ENCODE assay signal across 33 mouse cellular contexts in the genomic region with DNA sequence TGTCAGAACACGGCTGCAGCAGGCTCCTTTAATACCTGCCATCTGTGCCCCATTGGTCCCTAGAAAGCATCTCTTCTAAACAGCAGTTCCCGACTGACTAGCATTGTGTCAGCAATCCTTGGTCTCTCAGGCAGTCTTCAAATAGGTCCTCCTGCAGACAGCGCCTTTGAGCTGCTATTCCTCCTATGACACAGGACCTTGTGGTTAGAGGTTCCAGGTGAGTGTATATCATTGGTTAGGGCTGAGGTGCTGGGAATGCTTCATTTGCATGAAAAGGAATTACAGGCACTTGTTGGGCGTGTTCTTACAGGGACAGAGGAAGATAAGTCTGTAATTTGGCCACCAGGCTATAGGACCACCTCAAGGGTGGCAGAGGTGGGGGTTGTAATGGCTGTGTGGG.
"Had no signal": no experiment of that assay in that cellular context is flagged by ENCODE, and none has a peak within 500 bp of the region (broad histone marks: within the 10 kb centered on the region; RNA-seq: fewer than 3 reads in every experiment).

No protein-coding gene starts in this region.

- H3K36me3 ChIP-seq: heart, embryonic 10.5 days; heart, embryonic 12.5 days; heart, embryonic 13.5 days; heart, embryonic 15.5 days; hindbrain, embryonic 10.5 days; hindbrain, embryonic 12.5 days; hindbrain, embryonic 13.5 days; hindbrain, embryonic 15.5 days; intestine, embryonic 15.5 days; kidney, embryonic 15.5 days had no signal

- H3K9me3 ChIP-seq: heart, embryonic 10.5 days; heart, embryonic 12.5 days; heart, embryonic 13.5 days; heart, embryonic 15.5 days; hindbrain, embryonic 10.5 days; hindbrain, embryonic 12.5 days; hindbrain, embryonic 13.5 days; hindbrain, embryonic 15.5 days; intestine, embryonic 15.5 days; kidney, embryonic 15.5 days had no signal

- H3K27ac ChIP-seq: heart, embryonic 10.5 days; heart, embryonic 13.5 days; heart, embryonic 15.5 days; hindbrain, embryonic 10.5 days; hindbrain, embryonic 12.5 days; hindbrain, embryonic 13.5 days; hindbrain, embryonic 14.5 days; hindbrain, embryonic 15.5 days; hindbrain, postnatal 0 days; intestine, embryonic 15.5 days; kidney, embryonic 15.5 days; kidney, postnatal 0 days; left cerebral cortex, adult 2 months had no signal

- H3K4me1 ChIP-seq: heart, embryonic 10.5 days; heart, embryonic 12.5 days; heart, embryonic 13.5 days; heart, embryonic 15.5 days; hindbrain, embryonic 10.5 days; hindbrain, embryonic 12.5 days; hindbrain, embryonic 13.5 days; hindbrain, embryonic 15.5 days; intestine, embryonic 15.5 days; kidney, embryonic 15.5 days had no signal

- H3K27me3 ChIP-seq: heart, embryonic 12.5 days; heart, embryonic 13.5 days; heart, embryonic 15.5 days; hindbrain, embryonic 12.5 days; hindbrain, embryonic 13.5 days; hindbrain, embryonic 15.5 days; intestine, embryonic 15.5 days; kidney, embryonic 15.5 days had no signal

- H3K9ac ChIP-seq: heart, embryonic 12.5 days; heart, embryonic 13.5 days; heart, embryonic 15.5 days; hindbrain, embryonic 12.5 days; hindbrain, embryonic 13.5 days; hindbrain, embryonic 14.5 days; hindbrain, embryonic 15.5 days; intestine, embryonic 15.5 days; kidney, embryonic 15.5 days had no signal

- ATAC-seq: hindbrain, postnatal 0 days; inflammation-experienced regulatory T-cells, adult 6 months; intestine, embryonic 15.5 days; intestine, embryonic 16.5 days; intestine, postnatal 0 days had no signal

- H3K4me3 ChIP-seq: heart, embryonic 10.5 days; heart, embryonic 12.5 days; heart, embryonic 13.5 days; heart, embryonic 15.5 days; hindbrain, embryonic 10.5 days; hindbrain, embryonic 12.5 days; hindbrain, embryonic 13.5 days; hindbrain, embryonic 15.5 days; intestine, embryonic 15.5 days; kidney, embryonic 15.5 days; left cerebral cortex, adult 2 months had no signal

- H3K4me2 ChIP-seq: heart, embryonic 11.5 days; heart, embryonic 12.5 days; heart, embryonic 13.5 days; heart, embryonic 15.5 days; hindbrain, embryonic 12.5 days; hindbrain, embryonic 13.5 days; hindbrain, embryonic 14.5 days; hindbrain, embryonic 15.5 days; intestine, embryonic 15.5 days; kidney, embryonic 15.5 days had no signal

- DNase-seq: heart, postnatal 10 days; heart, postnatal 14 days; heart, postnatal 36 days; heart, postnatal 4 days; kidney, adult 11 months; kidney, adult 18-20 months; kidney, adult 2 months; kidney, adult 9 months; kidney, postnatal 10 days; kidney, postnatal 14 days; kidney, postnatal 25 days; kidney, postnatal 36 days; kidney, postnatal 4 days; layer of hippocampus, adult 9-11 months; layer of hippocampus, postnatal 36 days had no signal
